Mouse (Mus musculus): Measurements from ENCODE around the gene Olfr665. TPM values are rescaled to one million over a fixed set of nuclear protein-coding genes. Genes with fewer than 3 reads are reported as not detected.

The Olfr665 gene
- total RNA-seq (2023) = not detected in 2 replicates

DNA sequence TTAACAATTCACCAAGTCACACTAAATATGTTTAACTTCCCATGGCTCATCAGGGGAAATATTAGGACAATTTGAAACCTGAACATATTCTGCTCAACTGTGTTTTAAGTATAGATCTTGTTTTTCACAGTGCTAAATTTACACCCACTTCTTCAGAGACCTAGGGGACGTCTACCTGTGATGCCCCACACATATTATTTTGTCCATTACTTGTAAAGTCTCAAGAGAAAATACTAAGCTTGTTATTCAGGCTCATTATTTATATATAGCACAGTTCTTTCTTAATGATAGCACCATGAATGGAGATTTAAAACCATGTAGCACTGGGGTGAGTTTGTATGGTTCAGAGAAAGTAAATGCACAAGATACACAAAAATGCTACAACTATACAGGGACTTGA is at the start of gene Olfr665:
Gene Olfr665 (plus strand): TSS at position 301 of the 400 bp plus-strand sequence.

DNA sequence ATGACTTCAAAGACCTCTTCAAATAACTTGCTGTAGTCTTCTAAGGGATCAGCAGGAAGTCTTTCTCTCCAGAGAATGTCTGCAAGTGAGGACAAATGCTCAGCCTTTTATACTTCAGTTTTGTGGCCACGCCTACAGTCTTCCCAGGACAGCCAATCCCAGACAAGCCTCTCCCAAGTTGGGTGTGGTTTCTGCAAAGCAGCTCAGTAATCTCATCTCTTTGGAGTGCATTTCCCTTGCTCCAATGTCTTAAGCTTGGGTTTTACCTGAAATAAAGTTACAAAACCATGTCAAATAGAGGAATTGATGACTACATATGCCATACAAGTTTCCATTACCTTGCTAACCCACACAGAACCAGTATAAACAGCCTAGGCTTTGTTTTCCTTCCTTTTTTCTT is 35.3 kb upstream of the Olfr665 start, which contains the start of gene Usp17lb:
Gene Usp17lb (minus strand): TSS at position 101 of the 400 bp plus-strand sequence.

DNA sequence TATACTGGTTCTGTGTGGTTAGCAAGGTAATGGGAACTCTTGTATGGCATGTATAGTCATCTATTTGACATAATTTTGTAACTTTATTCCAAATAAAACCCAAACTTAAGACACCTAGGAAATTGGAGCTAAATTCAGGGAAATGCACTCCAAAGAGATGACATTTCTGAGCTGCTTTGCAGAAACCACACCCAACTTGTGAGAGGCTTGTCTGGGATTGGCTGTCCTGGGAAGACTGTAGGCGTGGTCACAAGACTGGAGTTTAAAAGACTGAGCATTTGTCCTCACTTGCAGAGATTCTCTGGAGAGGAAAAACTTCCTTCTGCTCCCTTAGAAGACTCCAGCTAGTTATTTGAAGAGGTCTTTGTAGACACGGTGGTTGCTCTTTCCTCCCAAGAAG is 21.1 kb upstream of the Olfr665 start, which contains the start of gene Usp17la:
Gene Usp17la (plus strand): TSS at position 301 of the 400 bp plus-strand sequence.

GRCm38 (mm10) chr7:104895852-104896251 is 18.0 kb downstream of the Olfr665 start, which contains the start of gene Olfr666:
Gene Olfr666 (minus strand): TSS chr7:104895952.

DNA sequence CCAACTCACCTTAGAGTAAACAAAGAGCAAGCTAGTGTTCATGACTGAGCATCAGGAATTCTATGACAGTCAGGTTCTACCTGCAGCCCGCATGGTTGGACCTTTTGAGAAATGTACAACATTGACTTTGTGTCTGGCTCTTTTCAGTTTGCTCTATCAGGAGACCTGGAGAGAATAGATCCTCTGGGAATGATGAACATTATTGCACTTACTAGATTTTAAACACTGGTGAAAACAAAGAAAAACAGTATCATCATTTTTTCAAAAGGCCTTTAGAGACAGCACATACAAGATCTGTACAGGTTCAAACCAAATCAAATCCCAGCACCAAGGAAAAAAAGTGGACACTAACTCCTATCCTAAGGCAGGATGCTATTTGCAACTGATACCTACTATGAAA is 43.6 kb downstream of the Olfr665 start, which contains the start of gene Olfr667:
Gene Olfr667 (minus strand): TSS at position 101 of the 400 bp plus-strand sequence.

GRCm38 (mm10) chr7:104927957-104928356 is 50.1 kb downstream of the Olfr665 start, which contains the start of gene Olfr668:
Gene Olfr668 (minus strand): TSS chr7:104928057.

Other genes with a start within 250 kb of the Olfr665 start
- gene Olfr658, start 230.7 kb upstream of the Olfr665 start, total RNA-seq (2023) = not detected in 2 replicates
- not detected in 2 replicates for gene Olfr659, start 211.3 kb upstream of the Olfr665 start, total RNA-seq (2023)
- not detected in 2 replicates for gene Olfr661, start 191.5 kb upstream of the Olfr665 start, total RNA-seq (2023)
- gene Usp17le, start 100.6 kb upstream of the Olfr665 start, total RNA-seq (2023) = not detected in 2 replicates
- 0.47 and 0.57 TPM in 2 replicates for gene Usp17lb, start 35.4 kb upstream of the Olfr665 start, total RNA-seq (2023)
- gene Usp17la, start 21.0 kb upstream of the Olfr665 start, total RNA-seq (2023) = not detected in 2 replicates
- gene Olfr666, start 17.9 kb downstream of the Olfr665 start, total RNA-seq (2023) = not detected in 2 replicates
- not detected in 2 replicates for gene Olfr667, start 43.5 kb downstream of the Olfr665 start, total RNA-seq (2023)
- gene Olfr668, start 50.0 kb downstream of the Olfr665 start, total RNA-seq (2023) = not detected in 2 replicates
- not detected in 2 replicates for gene Olfr669, start 56.2 kb downstream of the Olfr665 start, total RNA-seq (2023)
- gene Olfr670, start 84.6 kb downstream of the Olfr665 start, total RNA-seq (2023) = not detected in 2 replicates
- gene Olfr671, start 101.1 kb downstream of the Olfr665 start, total RNA-seq (2023) = not detected in 2 replicates
- gene Olfr672, start 124.0 kb downstream of the Olfr665 start, total RNA-seq (2023) = not detected in 2 replicates
- not detected in 2 replicates for gene Olfr675, start 150.4 kb downstream of the Olfr665 start, total RNA-seq (2023)
- gene Olfr676, start 154.7 kb downstream of the Olfr665 start, total RNA-seq (2023) = not detected in 2 replicates
- not detected in 2 replicates for gene Olfr677, start 173.3 kb downstream of the Olfr665 start, total RNA-seq (2023)
- gene Olfr678, start 186.4 kb downstream of the Olfr665 start, total RNA-seq (2023) = not detected in 2 replicates
- not detected in 2 replicates for gene Olfr679, start 203.2 kb downstream of the Olfr665 start, total RNA-seq (2023)
- not detected in 2 replicates for gene Olfr680-ps1, start 214.8 kb downstream of the Olfr665 start, total RNA-seq (2023)
- not detected in 2 replicates for gene Olfr681, start 238.8 kb downstream of the Olfr665 start, total RNA-seq (2023)